Mouse (Mus musculus): ENCODE measurements around the gene Gm9887. TPM values are rescaled to one million over a fixed set of nuclear protein-coding genes. Genes with fewer than 3 reads are reported as not detected.
"Not testable (repeated sequence)": the region's sequence is repeated elsewhere in the genome, so short reads cannot be mapped to it uniquely, and the experiment has no call there.

The Gm9887 gene
- polyA plus RNA-seq, 1 experiment from 2014 or later = 0.94 TPM

DNA sequence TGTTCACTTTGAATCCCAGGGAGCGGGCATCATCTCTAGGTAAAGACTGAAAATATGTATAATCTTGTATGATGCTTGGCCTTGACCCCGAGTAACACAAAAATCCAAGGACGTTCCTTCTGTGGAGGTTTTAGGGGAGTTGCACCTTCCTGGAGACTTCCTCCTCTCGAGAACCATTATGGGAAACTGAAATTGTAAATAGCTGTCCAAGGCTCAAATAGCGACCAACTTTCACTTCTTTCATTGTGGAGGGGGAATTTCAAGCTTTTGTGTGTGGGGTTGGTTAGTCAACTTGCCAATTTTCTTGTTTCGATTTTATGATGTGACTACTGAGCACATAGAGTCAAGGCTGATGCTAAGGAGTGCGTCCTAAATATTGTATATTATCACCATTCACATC is 6.5 kb downstream of the Gm9887 start:
- no peaks in the 10 kb centered on the region for H3K9me3 ChIP-seq (replicated peaks; ENCODE audit: control insufficient read depth, low read length)
- H3K27ac ChIP-seq (ENCODE audit: low read length) = no peak overlapping the region
- H3K27me3 ChIP-seq (ENCODE audit: control insufficient read depth, insufficient read depth, low read length) = no peaks in the 10 kb centered on the region
- no peak overlapping the region for H3K4me2 ChIP-seq (ENCODE audit: low read depth, low read length)
- WGBS = 76% methylated on average over 7 of the region's 7 CpGs
- H3K4me3 ChIP-seq (replicated peaks; ENCODE audit: low read length) = no peak overlapping the region
- ATAC-seq (ENCODE audit: insufficient read depth, low FRiP score) = no peak
- H3K9ac ChIP-seq (ENCODE audit: low read length) = no peak overlapping the region
- no peaks in the 10 kb centered on the region for H3K36me3 ChIP-seq (ENCODE audit: control insufficient read depth, insufficient read depth, low read length)
- peaks cover 13% of the 10 kb centered on the region; the same call in 1 of the 2 replicates for H3K4me1 ChIP-seq (ENCODE audit: control insufficient read depth, insufficient read depth, low read length)

DNA sequence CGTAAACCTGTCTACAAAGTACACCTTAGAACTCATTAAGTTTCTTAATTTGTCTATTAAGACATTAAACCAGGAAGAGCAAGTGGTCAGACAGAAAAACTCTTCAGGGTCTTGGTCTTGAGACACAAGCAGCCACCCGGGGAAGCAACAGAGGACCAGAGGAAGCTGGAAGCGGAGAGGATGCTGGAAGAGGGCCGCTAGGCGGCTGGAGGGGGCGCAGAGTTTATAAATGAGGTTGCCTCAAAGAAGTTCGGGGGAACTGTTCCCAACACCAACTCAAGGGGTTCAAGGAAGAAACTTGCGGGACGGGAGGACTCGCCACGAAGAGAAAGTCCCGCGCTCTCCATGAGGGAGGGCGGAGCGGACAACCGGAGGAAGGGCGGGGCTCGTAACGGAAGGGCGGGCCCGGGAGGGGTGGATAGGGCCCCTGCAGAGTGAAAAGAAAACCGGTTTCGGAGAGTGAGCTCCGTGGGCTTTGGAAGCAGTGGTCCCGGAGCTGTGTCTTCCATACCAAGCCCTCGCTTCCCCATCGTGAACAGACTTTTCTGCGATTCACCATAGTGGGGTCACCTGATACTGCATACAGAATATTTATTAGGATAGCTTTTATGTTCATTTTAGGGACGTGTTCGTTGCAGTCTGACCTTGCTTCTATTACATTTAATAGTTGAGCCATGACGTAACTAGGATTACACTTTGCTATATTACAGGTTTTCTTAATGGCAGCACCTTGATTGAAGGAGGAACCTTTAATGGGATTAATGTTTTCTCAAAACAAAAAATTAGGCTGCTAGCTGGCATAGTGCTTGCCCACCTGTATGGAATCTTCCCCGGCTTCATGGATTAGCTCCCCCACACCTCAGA is 8.1 kb downstream of the Gm9887 start:
- H3K4me3 ChIP-seq (replicated peaks; ENCODE audit: low read length) = peak overlapping the region; percentile 57
- peak; percentile 66 for ATAC-seq (ENCODE audit: insufficient read depth, low FRiP score)
- 3% methylated on average over 32 of the region's 32 CpGs for WGBS
- peak overlapping the region; percentile 76 for H3K9ac ChIP-seq (ENCODE audit: low read length)
- peaks cover 13% of the 10 kb centered on the region; the same call in 1 of the 2 replicates for H3K4me1 ChIP-seq (ENCODE audit: control insufficient read depth, insufficient read depth, low read length)
- H3K27ac ChIP-seq (ENCODE audit: low read length) = peak overlapping the region; percentile 92
- no peaks in the 10 kb centered on the region for H3K27me3 ChIP-seq (ENCODE audit: control insufficient read depth, insufficient read depth, low read length)
- peak overlapping the region; percentile 72 for H3K4me2 ChIP-seq (ENCODE audit: low read depth, low read length)
- H3K9me3 ChIP-seq (replicated peaks; ENCODE audit: control insufficient read depth, low read length) = no peaks in the 10 kb centered on the region
- H3K36me3 ChIP-seq (ENCODE audit: control insufficient read depth, insufficient read depth, low read length) = no peaks in the 10 kb centered on the region

DNA sequence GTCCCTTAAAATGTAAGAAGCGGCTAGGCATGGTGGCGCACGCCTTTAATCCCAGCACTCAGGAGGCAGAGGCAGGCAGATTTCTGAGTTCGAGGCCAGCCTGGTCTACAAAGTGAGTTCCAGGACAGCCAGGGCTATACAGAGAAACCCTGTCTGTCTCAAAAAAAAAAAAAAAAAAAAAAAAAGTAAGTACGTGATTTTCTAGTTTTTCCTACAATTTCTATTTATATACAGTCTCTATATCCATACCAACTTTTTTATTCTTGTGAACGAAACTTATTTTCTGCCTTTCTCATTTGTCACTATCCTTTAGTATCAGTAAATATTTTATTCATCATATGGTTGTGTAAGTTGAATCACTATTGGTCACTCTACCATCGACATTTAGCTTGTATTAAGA is 9.1 kb downstream of the Gm9887 start:
- ATAC-seq (ENCODE audit: insufficient read depth, low FRiP score); H3K9me3 ChIP-seq (replicated peaks; ENCODE audit: control insufficient read depth, low read length): not testable (repeated sequence)
- WGBS = 94% methylated on average over 7 of the region's 7 CpGs

DNA sequence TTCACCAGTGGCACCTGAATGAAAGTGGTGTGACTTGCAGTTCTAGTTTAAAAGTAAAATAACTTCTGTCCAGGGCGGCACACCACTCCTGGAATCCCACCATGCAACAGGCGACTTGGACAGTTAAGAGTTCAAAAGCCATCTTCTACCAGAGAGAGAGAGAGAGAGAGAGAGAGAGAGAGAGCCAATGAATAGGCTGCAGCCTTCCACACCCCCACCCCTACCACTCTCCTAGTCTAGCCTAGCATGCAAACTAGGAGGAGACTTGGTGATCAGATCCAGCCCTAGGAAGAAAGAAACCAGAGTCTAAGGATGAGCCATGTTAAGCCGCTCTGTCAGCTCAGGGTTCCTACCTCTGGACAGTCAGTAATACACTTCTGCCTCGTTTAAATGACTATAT is 9.9 kb downstream of the Gm9887 start:
- H3K36me3 ChIP-seq (ENCODE audit: control insufficient read depth, insufficient read depth, low read length) = no peaks in the 10 kb centered on the region
- peak overlapping the region; percentile 67 for H3K4me2 ChIP-seq (ENCODE audit: low read depth, low read length)

More for the DNA sequence above, 9.1 kb downstream of the Gm9887 start:
- not testable (repeated sequence) for H3K4me2 ChIP-seq (ENCODE audit: low read depth, low read length); H3K9ac ChIP-seq (ENCODE audit: low read length); H3K36me3 ChIP-seq (ENCODE audit: control insufficient read depth, insufficient read depth, low read length); H3K27ac ChIP-seq (ENCODE audit: low read length); H3K4me3 ChIP-seq (replicated peaks; ENCODE audit: low read length); H3K27me3 ChIP-seq (ENCODE audit: control insufficient read depth, insufficient read depth, low read length)
- H3K4me1 ChIP-seq (ENCODE audit: control insufficient read depth, insufficient read depth, low read length) = peaks cover 13% of the 10 kb centered on the region; the same call in 1 of the 2 replicates

DNA sequence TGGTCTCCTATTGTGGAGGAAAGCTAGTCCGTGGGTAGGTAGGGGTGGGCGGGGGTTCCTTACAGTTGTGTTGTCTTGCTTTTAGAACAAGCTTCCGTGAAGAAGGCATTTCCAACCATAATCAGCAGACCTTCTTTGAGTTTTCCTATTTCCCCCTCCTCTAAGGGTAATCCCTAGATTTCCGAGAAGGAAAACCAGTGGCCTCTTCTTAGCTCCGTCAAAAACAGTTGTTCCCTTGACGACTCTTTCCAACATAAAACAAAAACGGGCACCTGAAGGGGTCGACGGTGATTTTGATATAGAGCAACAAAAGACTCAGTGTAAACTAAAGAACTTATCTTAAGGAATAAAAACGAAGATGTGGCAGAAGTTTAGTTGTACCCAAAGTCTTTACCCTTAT is 10.3 kb downstream of the Gm9887 start:
- Histone ChIP-seq H3K9ac (ENCODE audit: low read length) (peak overlapping the region; percentile 75), H3K27ac (ENCODE audit: low read length) (peak overlapping the region; percentile 96), H3K4me1 (ENCODE audit: control insufficient read depth, insufficient read depth, low read length) (peaks cover 13% of the 10 kb centered on the region; the same call in 1 of the 2 replicates), H3K4me3 (replicated peaks; ENCODE audit: low read length) (peak overlapping the region; percentile 54), H3K9me3 (replicated peaks; ENCODE audit: control insufficient read depth, low read length) (no peaks in the 10 kb centered on the region), H3K36me3 (ENCODE audit: control insufficient read depth, insufficient read depth, low read length) (no peaks in the 10 kb centered on the region), H3K4me2 (ENCODE audit: low read depth, low read length) (peak overlapping the region; percentile 67), H3K27me3 (ENCODE audit: control insufficient read depth, insufficient read depth, low read length) (no peaks in the 10 kb centered on the region)
- WGBS = 5% methylated on average over 10 of the region's 10 CpGs
- ATAC-seq (ENCODE audit: insufficient read depth, low FRiP score) = no peak

More for the DNA sequence above, 9.9 kb downstream of the Gm9887 start:
- WGBS = 54% methylated on average over 4 of the region's 4 CpGs
- peak overlapping the region; percentile 96 for H3K27ac ChIP-seq (ENCODE audit: low read length)
- no peak overlapping the region for H3K4me3 ChIP-seq (replicated peaks; ENCODE audit: low read length)
- H3K9me3 ChIP-seq (replicated peaks; ENCODE audit: control insufficient read depth, low read length) = no peaks in the 10 kb centered on the region
- ATAC-seq (ENCODE audit: insufficient read depth, low FRiP score) = no peak
- H3K9ac ChIP-seq (ENCODE audit: low read length) = no peak overlapping the region; the same call in 1 of the 2 replicates
- H3K4me1 ChIP-seq (ENCODE audit: control insufficient read depth, insufficient read depth, low read length) = peaks cover 13% of the 10 kb centered on the region; the same call in 1 of the 2 replicates
- no peaks in the 10 kb centered on the region for H3K27me3 ChIP-seq (ENCODE audit: control insufficient read depth, insufficient read depth, low read length)

DNA sequence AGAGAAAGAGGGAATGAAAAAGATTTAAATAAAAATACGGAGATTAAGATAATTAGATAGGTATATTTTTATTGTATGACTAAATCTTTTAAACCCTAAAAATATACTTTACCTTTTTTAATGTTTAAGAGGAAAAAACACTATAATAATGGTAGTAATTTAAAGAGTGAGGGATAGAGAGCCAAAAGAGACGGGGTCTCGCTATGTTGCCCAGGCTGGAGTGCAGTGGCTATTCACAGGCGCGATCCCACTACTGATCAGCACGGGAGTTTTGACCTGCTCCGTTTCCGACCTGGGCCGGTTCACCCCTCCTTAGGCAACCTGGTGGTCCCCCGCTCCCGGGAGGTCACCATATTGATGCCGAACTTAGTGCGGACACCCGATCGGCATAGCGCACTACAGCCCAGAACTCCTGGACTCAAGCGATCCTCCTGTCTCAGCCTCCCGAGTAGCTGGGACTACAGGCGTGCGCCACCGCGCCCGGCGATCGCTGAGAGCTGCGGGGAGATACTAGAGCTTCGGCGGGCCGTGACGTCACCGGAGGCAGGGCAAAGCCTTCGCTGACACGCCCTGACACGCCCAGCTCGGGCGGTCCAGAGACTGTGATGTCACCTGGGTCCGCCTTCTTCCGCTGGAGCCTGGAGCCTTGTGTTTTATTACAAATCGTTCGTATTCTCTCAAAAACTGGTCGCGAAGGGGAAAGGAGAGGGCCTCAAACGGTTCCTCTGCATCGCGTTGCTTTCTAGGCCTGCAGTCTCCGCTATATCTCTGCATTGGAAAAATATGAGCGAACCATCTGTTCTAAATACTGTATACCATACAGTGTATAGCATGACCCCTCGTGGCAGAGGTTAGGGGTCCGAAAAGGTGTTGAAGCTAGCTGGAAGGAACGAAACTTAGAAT is 11.0 kb downstream of the Gm9887 start:
- H3K36me3 ChIP-seq (ENCODE audit: control insufficient read depth, insufficient read depth, low read length); H3K9me3 ChIP-seq (replicated peaks; ENCODE audit: control insufficient read depth, low read length); H3K27me3 ChIP-seq (ENCODE audit: control insufficient read depth, insufficient read depth, low read length): not testable (repeated sequence)
- Histone ChIP-seq H3K27ac (ENCODE audit: low read length) (peak overlapping the region; percentile 96), H3K9ac (ENCODE audit: low read length) (peak overlapping the region; percentile 75), H3K4me1 (ENCODE audit: control insufficient read depth, insufficient read depth, low read length) (peaks cover 13% of the 10 kb centered on the region; the same call in 1 of the 2 replicates), H3K4me3 (replicated peaks; ENCODE audit: low read length) (peak overlapping the region; percentile 54), H3K4me2 (ENCODE audit: low read depth, low read length) (peak overlapping the region; percentile 67)
- WGBS = under 1% methylated on average over 40 of the region's 50 CpGs
- ATAC-seq (ENCODE audit: insufficient read depth, low FRiP score) = peak; percentile 96

DNA sequence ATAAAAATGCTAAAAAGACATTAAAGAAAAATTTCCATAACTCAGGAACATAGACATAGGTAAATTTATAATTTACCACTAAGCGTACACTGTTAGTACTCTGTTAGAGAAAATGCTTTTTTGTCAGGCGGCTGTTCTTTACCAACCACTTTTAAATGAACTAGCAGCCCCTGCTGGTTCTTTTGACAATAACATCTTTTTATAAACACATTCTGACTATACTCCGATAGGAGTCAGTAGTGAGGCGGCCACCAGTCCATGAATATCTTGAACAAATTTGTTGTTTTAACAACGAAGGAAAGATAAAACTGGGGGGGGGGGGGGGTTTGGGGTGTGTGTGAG is 11.6 kb downstream of the Gm9887 start:
- Histone ChIP-seq H3K4me3 (replicated peaks; ENCODE audit: low read length) (no peak overlapping the region), H3K9ac (ENCODE audit: low read length) (no peak overlapping the region), H3K4me2 (ENCODE audit: low read depth, low read length) (no peak overlapping the region), H3K36me3 (ENCODE audit: control insufficient read depth, insufficient read depth, low read length) (no peaks in the 10 kb centered on the region), H3K27ac (ENCODE audit: low read length) (no peak overlapping the region), H3K4me1 (ENCODE audit: control insufficient read depth, insufficient read depth, low read length) (peaks cover 16% of the 10 kb centered on the region; the same call in 1 of the 2 replicates), H3K27me3 (ENCODE audit: control insufficient read depth, insufficient read depth, low read length) (no peaks in the 10 kb centered on the region), H3K9me3 (replicated peaks; ENCODE audit: control insufficient read depth, low read length) (no peaks in the 10 kb centered on the region)
- no peak for ATAC-seq (ENCODE audit: insufficient read depth, low FRiP score)
- WGBS = 15% methylated on average over 5 of the region's 5 CpGs

DNA sequence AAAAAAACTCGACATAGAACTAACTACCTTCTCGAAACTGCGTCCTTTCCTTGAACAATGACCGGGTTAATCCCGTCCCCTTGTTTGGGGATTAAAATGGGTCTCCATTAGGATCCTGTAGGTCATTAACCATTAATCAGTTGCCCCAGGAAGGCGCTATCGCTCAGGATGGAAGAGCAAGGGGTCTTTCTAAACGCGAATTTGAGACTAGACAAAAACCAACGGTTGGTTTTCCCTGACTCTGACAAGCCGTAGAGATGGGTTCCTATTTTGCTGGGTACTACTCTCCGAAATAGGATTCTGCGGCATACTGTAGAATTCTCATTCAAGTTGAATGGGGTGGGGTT is 15.0 kb downstream of the Gm9887 start:
- H3K27ac ChIP-seq (ENCODE audit: low read length) = peak overlapping the region; percentile 62; the same call in 1 of the 2 replicates
- ATAC-seq (ENCODE audit: insufficient read depth, low FRiP score) = no peak

More for the DNA sequence above, 15.0 kb downstream of the Gm9887 start:
- Histone ChIP-seq H3K9me3 (replicated peaks; ENCODE audit: control insufficient read depth, low read length) (no peaks in the 10 kb centered on the region), H3K4me3 (replicated peaks; ENCODE audit: low read length) (peak overlapping the region; percentile 83), H3K36me3 (ENCODE audit: control insufficient read depth, insufficient read depth, low read length) (0 out of 2 replicates have a peak, but pooled peaks cover 4% of the 10 kb centered on the region), H3K4me2 (ENCODE audit: low read depth, low read length) (peak overlapping the region; percentile 53), H3K4me1 (ENCODE audit: control insufficient read depth, insufficient read depth, low read length) (peaks cover 6% of the 10 kb centered on the region; the same call in 1 of the 2 replicates), H3K9ac (ENCODE audit: low read length) (peak overlapping the region; percentile 97), H3K27me3 (ENCODE audit: control insufficient read depth, insufficient read depth, low read length) (no peaks in the 10 kb centered on the region)
- 5% methylated on average over 13 of the region's 13 CpGs for WGBS

Measured in stomach, embryonic 16.5 days (tissue).